Mouse (Mus musculus): ENCODE results near the gene Gm29133. TPM values are rescaled to one million over a fixed set of nuclear protein-coding genes. Genes with fewer than 3 reads are reported as not detected.

Gm29133 gene
- polyA plus RNA-seq (2014; fragmentation: Illumina TruSeq; extraction: RNeasy Lipid Tissue Mini Kit (QIAGEN cat#74804); ENCODE audit: low read depth, low replicate concordance) = not detected

GRCm38 (mm10) chr3:75747897-75748296, at the start of gene Gm29133:
Gm29133 (plus strand) TSS chr3:75748197.

Other genes starting within 250 kb of the Gm29133 start
- gene Pdcd10, start 191.3 kb upstream of the Gm29133 start, polyA plus RNA-seq (2014; fragmentation: Illumina TruSeq; extraction: RNeasy Lipid Tissue Mini Kit (QIAGEN cat#74804); ENCODE audit: low read depth, low replicate concordance) = 55.0 TPM
- 1.5 TPM for gene Serpini1, start 190.7 kb upstream of the Gm29133 start, polyA plus RNA-seq (2014; fragmentation: Illumina TruSeq; extraction: RNeasy Lipid Tissue Mini Kit (QIAGEN cat#74804); ENCODE audit: low read depth, low replicate concordance)
- gene Golim4, start 208.8 kb downstream of the Gm29133 start, polyA plus RNA-seq (2014; fragmentation: Illumina TruSeq; extraction: RNeasy Lipid Tissue Mini Kit (QIAGEN cat#74804); ENCODE audit: low read depth, low replicate concordance) = 20.2 TPM

Measured in adipose tissue, adult 10 weeks (tissue).